Mouse (Mus musculus) thymus, postnatal 0 days (tissue): ENCODE measurements around the gene Klhl29. TPM values are rescaled to one million over a fixed set of nuclear protein-coding genes. Genes with fewer than 3 reads are reported as not detected.
"Not testable (repeated sequence)": the region's sequence is repeated elsewhere in the genome, so short reads cannot be mapped to it uniquely, and the experiment has no call there.

Experiments
- DNase-seq: peaks from one replicate; pipeline ENCODE4 v3.0.0-alpha.2; 2015; ENCODE audit warnings: low spot score
- polyA plus RNA-seq: library from polyadenylated mRNA; unstranded; fragments of >200 nt; fragmentation: Nextera tagmentation; extraction: Ambion mirVana; gene quantifications from 2 replicates; pipeline ENCODE4 v1.2.1, GENCODE M21; 2015

Klhl29 gene
- polyA plus RNA-seq, 1 experiment from 2014 or later = 0.39 TPM

- DNase-seq = no peak
Observed at GRCm38 (mm10) chr12:5358497-5358896, 17.0 kb downstream of the Klhl29 start.

- no peak for DNase-seq
Observed at GRCm38 (mm10) chr12:5353416-5353815, 22.1 kb downstream of the Klhl29 start.

- DNase-seq = no peak
Observed at GRCm38 (mm10) chr12:5352771-5353170, 22.7 kb downstream of the Klhl29 start.

- DNase-seq = no peak
Observed at GRCm38 (mm10) chr12:5350491-5351285, 24.8 kb downstream of the Klhl29 start.

- DNase-seq = no peak
Observed at GRCm38 (mm10) chr12:5345088-5345487, 30.4 kb downstream of the Klhl29 start.

GRCm38 (mm10) chr12:5344457-5344856 is 31.0 kb downstream of the Klhl29 start:
- DNase-seq = not testable (repeated sequence)

GRCm38 (mm10) chr12:5340151-5340603 is 35.3 kb downstream of the Klhl29 start:
- no peak for DNase-seq

- DNase-seq = no peak
Observed at GRCm38 (mm10) chr12:5336927-5337712, 38.4 kb downstream of the Klhl29 start.

GRCm38 (mm10) chr12:5336331-5336730 is 39.2 kb downstream of the Klhl29 start:
- no peak for DNase-seq

- DNase-seq = no peak
Observed at GRCm38 (mm10) chr12:5334956-5335355, 40.5 kb downstream of the Klhl29 start.

GRCm38 (mm10) chr12:5334175-5334574 is 41.3 kb downstream of the Klhl29 start:
- DNase-seq = no peak

- no peak for DNase-seq
Observed at GRCm38 (mm10) chr12:5331810-5332484, 43.5 kb downstream of the Klhl29 start.

- no peak for DNase-seq
Observed at GRCm38 (mm10) chr12:5330496-5331070, 44.9 kb downstream of the Klhl29 start.

GRCm38 (mm10) chr12:5322444-5323087 is 52.9 kb downstream of the Klhl29 start:
- no peak for DNase-seq

GRCm38 (mm10) chr12:5321017-5321416 is 54.5 kb downstream of the Klhl29 start:
- no peak for DNase-seq

- DNase-seq = no peak
Observed at GRCm38 (mm10) chr12:5319359-5319973, 56.0 kb downstream of the Klhl29 start.

- no peak for DNase-seq
Observed at GRCm38 (mm10) chr12:5316029-5316567, 59.4 kb downstream of the Klhl29 start.

GRCm38 (mm10) chr12:5307923-5308322 is 67.6 kb downstream of the Klhl29 start:
- DNase-seq = no peak

- DNase-seq = no peak
Observed at GRCm38 (mm10) chr12:5305466-5305865, 70.0 kb downstream of the Klhl29 start.

GRCm38 (mm10) chr12:5303912-5304311 is 71.6 kb downstream of the Klhl29 start:
- DNase-seq = no peak
